Mouse (Mus musculus) cerebellum, adult 11 months (tissue): Measurements from ENCODE around the gene Plcg2.

ENCODE experiments used
- DNase-seq: peaks from one replicate; pipeline ENCODE4 v3.0.0; 2022

The Plcg2 gene

GRCm38 (mm10) chr8:117498179-117498914, at the start of gene Plcg2:
Plcg2 (plus strand) TSS chr8:117498291.
- no peak for DNase-seq

- DNase-seq, result no peak
These were observed 47.0 kb upstream of the Plcg2 start for GRCm38 (mm10) chr8:117451072-117451471.

GRCm38 (mm10) chr8:117453974-117454373, 44.1 kb upstream of the Plcg2 start:
- no peak for DNase-seq

- no peak for DNase-seq
These were observed 43.5 kb upstream of the Plcg2 start for GRCm38 (mm10) chr8:117454516-117455116.

DNA sequence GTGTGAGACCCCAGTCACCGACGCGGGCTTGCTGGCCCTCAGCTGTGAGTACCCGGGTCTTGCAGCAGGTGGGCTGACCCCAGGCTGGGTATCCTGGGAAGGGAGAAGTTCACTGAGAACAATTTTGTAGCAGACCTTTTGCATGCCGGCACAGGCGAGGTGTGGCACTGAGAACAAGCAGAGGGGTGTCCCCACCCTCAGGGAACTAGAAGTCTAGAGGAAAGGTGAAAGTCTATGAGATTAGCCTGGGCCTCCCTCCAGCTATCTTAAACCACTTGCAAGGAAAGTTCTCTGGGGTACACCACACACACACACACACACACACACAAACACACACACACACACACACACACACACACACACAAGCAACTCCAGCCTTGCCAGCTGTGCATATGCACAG, 42.4 kb upstream of the Plcg2 start:
- no peak for DNase-seq

GRCm38 (mm10) chr8:117458440-117458839, 39.7 kb upstream of the Plcg2 start:
- no peak for DNase-seq

- DNase-seq, result no peak
These were observed 35.3 kb upstream of the Plcg2 start for GRCm38 (mm10) chr8:117462701-117463284.

GRCm38 (mm10) chr8:117464525-117464924, 33.6 kb upstream of the Plcg2 start:
- no peak for DNase-seq

DNA sequence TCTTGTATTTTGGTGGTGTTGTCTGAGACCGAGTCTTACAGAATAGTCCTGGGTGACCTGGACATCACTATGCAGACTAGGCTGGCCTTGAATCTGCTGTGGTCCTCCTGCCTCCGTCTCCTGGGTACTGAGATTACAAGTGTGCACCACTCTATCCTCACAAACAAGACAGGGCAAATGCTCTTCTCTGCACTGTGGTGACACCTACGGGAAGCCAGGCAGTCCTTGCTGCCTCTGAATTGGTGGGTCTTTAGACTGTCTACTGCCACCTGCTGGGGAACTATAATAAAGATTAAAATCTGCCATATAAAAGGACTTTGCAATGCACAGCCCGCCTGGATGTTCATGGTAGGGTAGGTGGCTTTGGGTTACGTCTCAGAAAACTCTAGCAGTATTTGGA, 32.8 kb upstream of the Plcg2 start:
- DNase-seq, result peak; percentile 22

DNA sequence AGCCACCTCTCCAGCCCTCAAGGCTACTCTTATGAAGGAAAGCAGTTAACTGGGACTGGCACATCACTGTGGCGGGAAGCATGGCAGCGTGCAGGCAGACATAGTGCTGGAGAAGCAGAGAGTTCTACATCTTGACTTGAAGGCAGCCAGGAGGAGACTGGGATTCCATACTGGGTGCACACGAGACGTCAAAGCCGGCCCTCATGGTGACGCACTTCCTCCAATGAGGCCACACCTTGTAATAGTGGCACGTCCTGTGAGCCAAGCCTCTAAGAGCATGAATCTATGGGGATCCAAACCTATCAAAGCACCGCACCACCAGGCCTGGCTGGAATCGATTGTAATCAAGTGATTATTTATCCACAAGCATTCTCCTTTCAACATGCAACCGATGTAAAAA, 30.6 kb upstream of the Plcg2 start:
- DNase-seq, result no peak

GRCm38 (mm10) chr8:117469431-117470341, 28.4 kb upstream of the Plcg2 start:
- DNase-seq, result no peak

DNA sequence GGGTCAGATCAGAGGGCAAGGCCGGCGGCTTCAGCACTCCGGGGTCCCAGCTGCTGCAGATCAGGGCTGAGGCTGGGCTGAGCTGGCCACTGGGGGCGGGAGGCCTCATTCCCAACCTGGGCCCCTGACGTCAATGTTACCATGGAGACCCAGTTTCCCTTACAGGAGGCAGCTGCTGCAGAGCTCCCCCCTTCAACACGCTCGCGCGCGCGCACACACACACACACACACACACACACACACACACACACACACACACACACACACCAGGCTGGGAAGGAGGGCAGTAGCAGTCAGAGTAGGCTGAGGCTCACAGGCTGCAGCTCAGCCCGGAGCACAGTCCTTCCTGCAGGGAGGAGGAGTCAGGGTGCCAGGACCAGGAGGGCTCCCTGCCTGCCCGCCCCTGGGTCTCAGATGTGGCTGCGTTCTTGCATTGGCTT, 27.7 kb upstream of the Plcg2 start:
- peak; percentile 17 for DNase-seq

GRCm38 (mm10) chr8:117471174-117471573, 26.9 kb upstream of the Plcg2 start:
- DNase-seq, result peak; percentile 16

- DNase-seq, result no peak
These were observed 26.4 kb upstream of the Plcg2 start for GRCm38 (mm10) chr8:117471655-117472054.

GRCm38 (mm10) chr8:117472332-117472731, 25.8 kb upstream of the Plcg2 start:
- no peak for DNase-seq

GRCm38 (mm10) chr8:117474944-117475343, 23.1 kb upstream of the Plcg2 start:
- DNase-seq, result peak; percentile 83

DNA sequence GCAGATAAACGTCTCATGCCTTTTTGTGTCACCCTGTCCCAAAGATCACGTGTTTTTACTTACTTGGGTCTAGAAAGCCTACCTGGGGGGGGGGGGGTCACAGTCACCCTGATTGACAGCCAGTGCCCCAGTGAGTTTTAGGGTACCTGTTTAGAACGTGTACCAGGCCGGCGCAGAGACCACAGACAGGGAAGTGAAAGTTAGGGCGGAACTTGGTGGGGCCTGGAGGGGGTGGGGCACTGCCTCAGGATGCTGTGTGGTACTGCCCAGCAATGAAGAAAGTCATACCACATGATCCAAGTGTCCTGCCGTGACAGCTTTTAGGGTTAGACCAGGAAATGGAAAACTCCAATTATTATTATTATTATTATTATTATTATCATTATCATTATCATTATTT, 22.3 kb upstream of the Plcg2 start:
- no peak for DNase-seq

- DNase-seq, result no peak
These were observed 20.0 kb upstream of the Plcg2 start for GRCm38 (mm10) chr8:117478082-117478481.

DNA sequence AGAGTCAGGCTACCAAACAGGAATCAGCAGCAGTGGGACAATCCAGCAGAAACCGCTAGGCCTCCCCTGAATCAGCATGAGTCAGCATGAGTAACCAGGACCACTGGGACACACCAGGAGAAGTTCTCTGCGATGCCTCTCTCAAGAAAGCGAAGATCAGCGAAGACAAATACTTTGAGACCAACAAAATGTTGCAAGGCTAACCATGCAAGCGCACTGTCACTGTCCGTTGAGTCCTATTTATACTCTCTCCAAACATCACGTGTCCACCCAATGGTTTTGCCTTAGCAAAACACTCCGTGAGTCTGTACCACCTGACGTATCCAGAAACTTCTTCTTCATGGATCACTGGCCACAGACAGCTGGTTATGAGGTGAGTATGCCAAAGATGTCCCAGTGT, 18.1 kb upstream of the Plcg2 start:
- DNase-seq, result no peak

DNA sequence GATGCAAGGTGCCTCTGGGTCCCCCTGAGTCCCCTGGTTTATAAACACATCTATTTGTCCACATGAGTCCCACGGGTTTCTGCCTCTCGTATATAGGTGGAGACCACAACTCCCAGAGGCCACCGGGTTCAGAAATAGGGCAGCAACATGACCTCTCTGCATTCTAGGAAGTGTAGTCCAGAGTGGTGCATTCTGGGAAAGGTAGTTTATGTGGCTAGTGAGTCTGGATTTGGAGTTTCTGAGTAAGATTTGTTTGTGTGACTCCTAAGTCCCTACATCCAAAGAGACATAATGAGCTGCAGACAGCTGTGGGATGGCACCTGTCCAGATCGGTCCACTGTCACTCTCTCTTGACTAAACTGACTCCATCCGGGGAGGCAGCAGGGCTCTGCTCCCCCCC, 17.6 kb upstream of the Plcg2 start:
- DNase-seq, result no peak

DNA sequence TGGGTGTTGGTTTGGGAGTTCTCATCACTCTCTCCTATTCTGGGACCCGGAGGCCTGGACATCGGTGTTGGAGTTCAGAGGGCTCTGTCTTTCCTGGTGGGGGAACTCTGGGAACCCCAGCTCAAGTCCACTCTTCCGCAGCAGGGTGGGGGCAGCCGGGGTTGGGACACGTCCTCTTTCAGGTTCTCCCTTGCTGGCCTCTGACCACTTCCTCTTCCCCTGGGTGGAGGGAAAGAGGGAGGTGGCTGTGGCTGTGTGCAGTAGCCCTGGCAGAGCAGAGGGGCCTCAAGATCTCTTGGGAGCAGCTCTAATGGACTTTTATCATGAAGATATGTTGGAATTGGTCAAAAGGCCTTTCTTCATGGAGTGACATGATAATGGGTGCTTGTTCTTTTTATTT, 16.3 kb upstream of the Plcg2 start:
- DNase-seq, result no peak

- DNase-seq, result no peak
These were observed 13.4 kb upstream of the Plcg2 start for GRCm38 (mm10) chr8:117484731-117485130.

- DNase-seq, result no peak
These were observed 12.8 kb upstream of the Plcg2 start for GRCm38 (mm10) chr8:117485316-117485715.
